Mouse (Mus musculus): Measurements from ENCODE around the gene Lrrk2. TPM values are rescaled to one million over a fixed set of nuclear protein-coding genes. Genes with fewer than 3 reads are reported as not detected.

The Lrrk2 gene
- total and polyA plus RNA-seq, 2 experiments: 0.29 to 5.6 TPM

GRCm38 (mm10) chr15:91634236-91634635, 38.7 kb upstream of the Lrrk2 start:
- Histone ChIP-seq H3K9ac (ENCODE audit: low read depth, low read length) (no peak overlapping the region), H3K4me3 (ENCODE audit: insufficient read depth, low read depth, low read length) (no peak overlapping the region), H3K27me3 (ENCODE audit: control insufficient read depth, insufficient read depth, low read length) (no peaks in the 10 kb centered on the region), H3K4me1 (ENCODE audit: control insufficient read depth, insufficient read depth, low read length) (no peaks in the 10 kb centered on the region), H3K36me3 (ENCODE audit: control insufficient read depth, insufficient read depth, low read length) (no peaks in the 10 kb centered on the region), H3K79me2 (ENCODE audit: control insufficient read depth, insufficient read depth, low read length) (no peaks in the 10 kb centered on the region), H3K27ac (replicated peaks; ENCODE audit: insufficient read depth, low read depth, low read length) (no peak overlapping the region)
- TF ChIP-seq POLR2A (IDR thresholded peaks at IDR 0.05; ENCODE audit: extremely low read depth, insufficient read depth, low read length): no peak
- TF ChIP-seq CTCF (IDR thresholded peaks at IDR 0.05; ENCODE audit: low read depth, low read length): no peak
- DNase-seq (ENCODE audit: extremely low read depth, low read depth, low spot score): no peak
- WGBS: 83% methylated on average over 8 of the region's 8 CpGs

GRCm38 (mm10) chr15:91641631-91642030, 31.3 kb upstream of the Lrrk2 start:
- no peak overlapping the region for H3K4me3 ChIP-seq (ENCODE audit: insufficient read depth, low read depth, low read length)
- no peaks in the 10 kb centered on the region for H3K4me1 ChIP-seq (ENCODE audit: control insufficient read depth, insufficient read depth, low read length)
- DNase-seq (ENCODE audit: extremely low read depth, low read depth, low spot score): no peak
- H3K27ac ChIP-seq (replicated peaks; ENCODE audit: insufficient read depth, low read depth, low read length): no peak overlapping the region
- no peaks in the 10 kb centered on the region for H3K27me3 ChIP-seq (ENCODE audit: control insufficient read depth, insufficient read depth, low read length)
- no peaks in the 10 kb centered on the region for H3K79me2 ChIP-seq (ENCODE audit: control insufficient read depth, insufficient read depth, low read length)
- H3K36me3 ChIP-seq (ENCODE audit: control insufficient read depth, insufficient read depth, low read length): no peaks in the 10 kb centered on the region
- no peak overlapping the region for H3K9ac ChIP-seq (ENCODE audit: low read depth, low read length)
- TF ChIP-seq POLR2A (IDR thresholded peaks at IDR 0.05; ENCODE audit: extremely low read depth, insufficient read depth, low read length) (no peak), CTCF (IDR thresholded peaks at IDR 0.05; ENCODE audit: low read depth, low read length) (no peak)
- 62% methylated on average over 3 of the region's 3 CpGs for WGBS

DNA sequence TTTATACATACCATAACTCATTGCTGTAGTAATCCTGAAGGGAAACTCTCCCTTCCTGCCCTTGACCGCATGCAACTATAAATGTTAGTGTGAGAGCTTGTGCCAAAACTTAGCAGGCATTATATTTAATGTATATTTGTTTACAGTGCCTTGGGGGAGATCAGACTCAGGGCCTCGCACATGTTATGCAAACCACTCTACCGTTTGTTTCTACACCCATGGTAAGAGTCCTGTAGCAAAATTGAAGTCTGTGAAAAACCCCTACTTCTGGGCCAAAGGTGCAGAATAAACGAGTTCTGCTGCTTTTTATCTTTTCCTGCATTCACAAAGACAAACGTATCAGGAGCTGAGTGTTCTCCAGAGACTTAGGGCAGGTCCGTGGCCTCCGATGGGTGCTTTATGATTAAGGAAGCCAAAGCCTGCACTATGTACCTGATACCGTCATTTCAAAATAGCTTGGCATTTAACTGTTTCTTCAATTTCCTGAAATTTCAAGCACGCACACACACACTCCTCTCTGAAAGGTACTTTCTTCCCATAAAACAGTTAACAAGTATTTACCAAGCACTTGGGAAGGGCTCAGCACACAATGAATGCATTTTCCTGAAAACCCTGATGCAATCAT, 30.2 kb upstream of the Lrrk2 start:
- no peaks in the 10 kb centered on the region for H3K79me2 ChIP-seq (ENCODE audit: control insufficient read depth, insufficient read depth, low read length)
- no peak for TF ChIP-seq POLR2A (IDR thresholded peaks at IDR 0.05; ENCODE audit: extremely low read depth, insufficient read depth, low read length)
- TF ChIP-seq CTCF (IDR thresholded peaks at IDR 0.05; ENCODE audit: low read depth, low read length): no peak

DNA sequence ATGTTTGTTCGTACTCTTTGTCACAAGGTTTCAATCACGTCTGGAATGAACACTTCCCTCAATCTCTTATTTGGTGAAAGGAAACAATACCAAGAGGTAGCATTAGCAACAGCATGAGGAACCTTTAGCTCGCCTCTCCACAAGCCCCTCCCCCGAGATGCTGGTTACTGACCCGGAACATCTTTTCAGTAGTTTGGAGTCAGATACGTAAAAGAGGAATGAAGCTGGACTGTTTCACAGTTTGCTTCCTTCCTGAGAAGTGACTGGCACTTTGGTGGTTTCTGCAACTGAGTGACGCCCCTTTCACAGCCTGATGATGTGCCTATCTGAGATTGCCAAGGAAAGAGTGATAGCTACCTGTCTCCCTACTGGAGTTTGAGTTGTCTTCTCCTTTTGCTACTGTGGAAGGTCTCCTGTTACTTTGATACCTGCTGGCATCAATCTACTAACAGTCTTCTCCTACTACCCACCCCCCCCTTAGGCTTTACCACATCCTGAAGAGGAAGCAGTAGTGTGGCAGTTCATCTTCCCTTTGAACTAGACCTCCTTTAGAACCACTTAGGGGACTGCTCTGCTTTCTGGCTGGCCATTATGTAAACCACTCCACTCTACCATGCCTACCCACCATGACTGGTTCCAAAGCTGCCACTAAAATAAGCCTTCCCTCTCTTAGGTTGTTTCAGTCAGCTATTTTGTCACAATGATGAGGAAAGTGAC, 29.2 kb upstream of the Lrrk2 start:
- 76% methylated on average over 7 of the region's 7 CpGs for WGBS
- Histone ChIP-seq H3K36me3 (ENCODE audit: control insufficient read depth, insufficient read depth, low read length) (no peaks in the 10 kb centered on the region), H3K4me1 (ENCODE audit: control insufficient read depth, insufficient read depth, low read length) (no peaks in the 10 kb centered on the region), H3K4me3 (ENCODE audit: insufficient read depth, low read depth, low read length) (no peak overlapping the region), H3K79me2 (ENCODE audit: control insufficient read depth, insufficient read depth, low read length) (no peaks in the 10 kb centered on the region), H3K27ac (replicated peaks; ENCODE audit: insufficient read depth, low read depth, low read length) (no peak overlapping the region), H3K27me3 (ENCODE audit: control insufficient read depth, insufficient read depth, low read length) (no peaks in the 10 kb centered on the region), H3K9ac (ENCODE audit: low read depth, low read length) (no peak overlapping the region)
- TF ChIP-seq POLR2A (IDR thresholded peaks at IDR 0.05; ENCODE audit: extremely low read depth, insufficient read depth, low read length) (no peak), CTCF (IDR thresholded peaks at IDR 0.05; ENCODE audit: low read depth, low read length) (no peak)
- DNase-seq (ENCODE audit: extremely low read depth, low read depth, low spot score): no peak

More for the DNA sequence above, 30.2 kb upstream of the Lrrk2 start:
- Histone ChIP-seq H3K36me3 (ENCODE audit: control insufficient read depth, insufficient read depth, low read length) (no peaks in the 10 kb centered on the region), H3K27me3 (ENCODE audit: control insufficient read depth, insufficient read depth, low read length) (no peaks in the 10 kb centered on the region), H3K4me3 (ENCODE audit: insufficient read depth, low read depth, low read length) (no peak overlapping the region), H3K27ac (replicated peaks; ENCODE audit: insufficient read depth, low read depth, low read length) (no peak overlapping the region), H3K4me1 (ENCODE audit: control insufficient read depth, insufficient read depth, low read length) (no peaks in the 10 kb centered on the region), H3K9ac (ENCODE audit: low read depth, low read length) (no peak overlapping the region)
- DNase-seq (ENCODE audit: extremely low read depth, low read depth, low spot score): no peak
- 63% methylated on average over 9 of the region's 9 CpGs for WGBS

DNA sequence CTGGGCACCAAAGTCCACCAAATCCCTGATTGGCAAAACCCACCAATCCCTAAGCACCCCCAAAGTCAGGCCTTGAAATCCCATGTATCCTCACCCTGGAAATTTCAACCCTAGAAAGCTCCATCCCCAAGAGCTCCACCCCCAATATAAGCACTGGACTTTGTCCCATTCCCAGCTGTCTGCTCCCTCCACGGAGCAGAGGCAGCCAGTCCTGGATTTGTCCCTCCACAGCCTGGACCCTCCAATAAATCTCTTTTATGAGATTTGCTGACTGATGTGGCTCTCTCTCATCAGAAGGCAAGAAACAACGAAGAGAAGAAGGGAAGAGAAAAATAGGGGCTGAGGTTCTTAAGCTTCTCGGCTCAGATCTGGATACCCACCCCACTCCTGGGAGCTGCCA, 22.7 kb upstream of the Lrrk2 start:
- Histone ChIP-seq H3K27ac (replicated peaks; ENCODE audit: insufficient read depth, low read depth, low read length) (no peak overlapping the region), H3K4me3 (ENCODE audit: insufficient read depth, low read depth, low read length) (no peak overlapping the region), H3K79me2 (ENCODE audit: control insufficient read depth, insufficient read depth, low read length) (no peaks in the 10 kb centered on the region), H3K4me1 (ENCODE audit: control insufficient read depth, insufficient read depth, low read length) (no peaks in the 10 kb centered on the region), H3K27me3 (ENCODE audit: control insufficient read depth, insufficient read depth, low read length) (no peaks in the 10 kb centered on the region), H3K36me3 (ENCODE audit: control insufficient read depth, insufficient read depth, low read length) (no peaks in the 10 kb centered on the region), H3K9ac (ENCODE audit: low read depth, low read length) (no peak overlapping the region)
- TF ChIP-seq POLR2A (IDR thresholded peaks at IDR 0.05; ENCODE audit: extremely low read depth, insufficient read depth, low read length) (no peak), CTCF (IDR thresholded peaks at IDR 0.05; ENCODE audit: low read depth, low read length) (no peak)
- no peak for DNase-seq (ENCODE audit: extremely low read depth, low read depth, low spot score)
- WGBS: 58% methylated on average over 3 of the region's 3 CpGs

DNA sequence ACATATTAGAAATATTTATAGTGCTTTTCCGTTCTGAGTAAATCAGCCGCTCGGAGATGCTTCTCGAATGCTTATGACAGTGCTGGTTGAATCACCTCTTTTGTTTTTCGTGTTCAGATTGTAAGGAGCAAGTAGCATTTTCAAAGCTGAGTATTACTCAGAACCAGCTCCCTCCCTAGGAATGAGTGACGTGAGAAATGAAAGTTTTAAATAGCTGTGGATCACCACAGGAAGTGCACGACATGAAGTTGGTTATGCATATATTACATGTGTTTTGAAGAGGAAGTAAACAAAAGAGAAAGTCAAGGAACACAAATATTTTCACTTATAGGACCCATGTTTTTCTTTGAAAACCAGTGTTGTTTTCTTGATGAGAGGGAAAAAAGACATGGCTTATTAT, 21.5 kb upstream of the Lrrk2 start:
- WGBS: 72% methylated on average over 7 of the region's 7 CpGs
- Histone ChIP-seq H3K79me2 (ENCODE audit: control insufficient read depth, insufficient read depth, low read length) (no peaks in the 10 kb centered on the region), H3K27me3 (ENCODE audit: control insufficient read depth, insufficient read depth, low read length) (no peaks in the 10 kb centered on the region), H3K36me3 (ENCODE audit: control insufficient read depth, insufficient read depth, low read length) (no peaks in the 10 kb centered on the region), H3K9ac (ENCODE audit: low read depth, low read length) (no peak overlapping the region), H3K4me1 (ENCODE audit: control insufficient read depth, insufficient read depth, low read length) (no peaks in the 10 kb centered on the region), H3K4me3 (ENCODE audit: insufficient read depth, low read depth, low read length) (no peak overlapping the region), H3K27ac (replicated peaks; ENCODE audit: insufficient read depth, low read depth, low read length) (no peak overlapping the region)
- TF ChIP-seq CTCF (IDR thresholded peaks at IDR 0.05; ENCODE audit: low read depth, low read length): no peak
- no peak for TF ChIP-seq POLR2A (IDR thresholded peaks at IDR 0.05; ENCODE audit: extremely low read depth, insufficient read depth, low read length)
- DNase-seq (ENCODE audit: extremely low read depth, low read depth, low spot score): no peak

Measured in liver, adult 2 months (tissue).